Mouse (Mus musculus) ES-E14 (cell line): ENCODE data around the gene Fam120b.

Experiments used
- CHD2 ChIP-seq: IDR thresholded peaks from 2 replicates; pipeline ENCODE4 v1.6.1; 2014; ENCODE audit warnings: mild to moderate bottlenecking, low read depth, low read length, inconsistent platforms
- MAFK ChIP-seq: IDR thresholded peaks from 2 replicates; pipeline ENCODE4 v1.6.1; 2014; ENCODE audit warnings: mild to moderate bottlenecking, low read depth, low read length, inconsistent platforms; ENCODE audit not compliant: insufficient read depth

DNA sequence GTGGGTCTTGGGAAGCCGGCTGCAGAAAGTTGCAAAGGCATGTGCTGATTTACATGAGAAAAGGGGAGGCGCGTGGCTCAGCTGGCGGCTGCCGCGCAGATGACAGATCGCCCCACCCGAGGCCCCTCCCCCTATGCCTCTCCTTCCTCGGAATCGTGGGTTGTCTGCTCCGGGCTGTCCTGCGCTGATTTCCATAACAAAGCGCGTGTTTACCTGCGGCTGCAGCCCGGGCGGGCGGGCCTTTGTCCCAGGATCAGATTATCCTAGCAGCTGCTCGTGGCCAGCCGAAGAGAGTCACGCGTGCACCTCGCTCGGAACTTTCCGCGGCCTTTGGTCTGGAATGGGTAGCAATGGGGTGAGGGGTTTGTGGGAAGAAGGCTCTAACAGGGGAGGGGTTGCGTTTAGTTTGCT, 15.4 kb upstream of the Fam120b start:
- TF ChIP-seq CHD2 (no peak), MAFK (peak; percentile 68)
